9 mouse cellular contexts compared by ENCODE assay signal in genomic region chr2:168555897-168556670, GRCm38 (mm10). TPM values are rescaled to one million over a fixed set of nuclear protein-coding genes. Genes with fewer than 3 reads are reported as not detected.
DNase-seq lines count a peak whose midpoint lies in the region; ATAC-seq and TF ChIP-seq lines count a peak whose summit lies in the region.
"Had no signal": no experiment of that assay in that cellular context is flagged by ENCODE, and none has a peak within 500 bp of the region (broad histone marks: within the 10 kb centered on the region; RNA-seq: fewer than 3 reads in every experiment).

No protein-coding gene starts in this region.

- 0 out of 2 replicates have a peak overlapping the region, but pooled peaks have one; percentile 1 for H3K4me3 ChIP-seq in heart, embryonic 10.5 days
- H3K4me3 ChIP-seq in heart, postnatal 0 days (ENCODE audit: low read depth, low read length) = no peak overlapping the region
- H3K4me3 ChIP-seq: liver, embryonic 13.5 days had no signal

- H3K4me2 ChIP-seq in heart, postnatal 0 days (ENCODE audit: low read depth, low read length) = peak overlapping the region; percentile 40
- H3K4me2 ChIP-seq: liver, embryonic 13.5 days had no signal

- H3K27me3 ChIP-seq in heart, embryonic 10.5 days (ENCODE audit: insufficient read depth, poor library complexity, severe bottlenecking) = peaks cover 90% of the 10 kb centered on the region
- H3K27me3 ChIP-seq in heart, postnatal 0 days (ENCODE audit: control insufficient read depth, insufficient read depth, low read length) = no peaks in the 10 kb centered on the region

- 0 out of 2 replicates have a peak, but pooled peaks cover 2% of the 10 kb centered on the region for H3K36me3 ChIP-seq in heart, embryonic 10.5 days
- no peaks in the 10 kb centered on the region for H3K36me3 ChIP-seq in heart, postnatal 0 days (replicated peaks; ENCODE audit: control insufficient read depth, insufficient read depth, low read length)
- H3K36me3 ChIP-seq: liver, embryonic 13.5 days had no signal

- 0 out of 2 replicates have a peak overlapping the region, but pooled peaks have one; percentile 21 for H3K9ac ChIP-seq in heart, postnatal 0 days (replicated peaks; ENCODE audit: low read depth, low read length)
- H3K9ac ChIP-seq: liver, embryonic 13.5 days had no signal

- ATAC-seq in CD4-positive, CD25-positive, alpha-beta regulatory T cell, adult 4 months = peak; percentile 62
- peak; percentile 26; the same call in 1 of the 2 replicates for ATAC-seq in heart, postnatal 0 days (ENCODE audit: insufficient read depth, low read depth)
- peak; percentile 72 for ATAC-seq in megakaryocyte, adult 5-6 weeks (ENCODE audit: poor library complexity, severe bottlenecking)

- peak overlapping the region; percentile 52; the same call in 1 of the 2 replicates for H3K27ac ChIP-seq in heart, embryonic 10.5 days
- H3K27ac ChIP-seq in heart, postnatal 0 days (ENCODE audit: low read depth) = no peak overlapping the region
- H3K27ac ChIP-seq: liver, embryonic 13.5 days had no signal

- TF ChIP-seq CTCF in heart, postnatal 0 days (IDR thresholded peaks at IDR 0.05; ENCODE audit: low read depth) = no peak

- TF ChIP-seq EP300 in heart, postnatal 0 days (IDR thresholded peaks at IDR 0.05; ENCODE audit: low read depth) = no peak

- H3K4me1 ChIP-seq in heart, embryonic 10.5 days = peaks cover 66% of the 10 kb centered on the region
- H3K4me1 ChIP-seq in heart, postnatal 0 days (ENCODE audit: control insufficient read depth, insufficient read depth) = peaks cover 36% of the 10 kb centered on the region

- DNase-seq in heart, embryonic 10.5 days (ENCODE audit: low spot score) = no peak
- no peak for DNase-seq in heart, adult 8-10 months (ENCODE audit: low spot score)
- DNase-seq in heart, postnatal 0 days (ENCODE audit: low spot score) = no peak
- DNase-seq in Muller cell, postnatal 12 days (ENCODE audit: inconsistent ontology term) = no peak
- DNase-seq in urinary bladder, adult 2 months (ENCODE audit: low spot score) = no peak
- no peak for DNase-seq in testis, postnatal 10 days (ENCODE audit: low spot score)
- DNase-seq: liver, embryonic 13.5 days had no signal

- H3K9me3 ChIP-seq in heart, embryonic 10.5 days = no peaks in the 10 kb centered on the region
- H3K9me3 ChIP-seq in heart, postnatal 0 days (replicated peaks; ENCODE audit: control insufficient read depth, low read length) = no peaks in the 10 kb centered on the region
- H3K9me3 ChIP-seq: liver, embryonic 13.5 days had no signal

- WGBS in heart, embryonic 10.5 days = 44% methylated on average over 23 of the region's 23 CpGs
- WGBS in heart, postnatal 0 days = 47% methylated on average over 23 of the region's 23 CpGs

RNA-seq across cellular contexts. Expression of gene Nfatc2, which starts 45.4 kb away (rescaled TPM):
- polyA plus RNA-seq in heart, embryonic 10.5 days (2016; fragmentation: Nextera tagmentation; extraction: Ambion mirVana) = 2.0 and 4.6 TPM in 2 replicates
- total RNA-seq in heart, adult 8-10 months (2022) = 10 to 100 TPM in 3 of 4 experiments, 1 to 10 TPM in 1; 9.8 to 19.2 (median 16.3) TPM
- polyA plus RNA-seq in CD4-positive, CD25-positive, alpha-beta regulatory T cell, adult 4 months (2017; shearing (Covaris generic)) = 10 to 100 TPM; 20.9 to 22.6 TPM
- 7.4 and 10.1 TPM in 2 replicates for total RNA-seq in heart, postnatal 0 days (2014; rRNA removed; ENCODE audit: low replicate concordance)
- polyA plus RNA-seq in heart, postnatal 0 days (2015; fragmentation: Nextera tagmentation; extraction: Ambion mirVana) = 7.3 and 8.2 TPM in 2 replicates
- 12.9 and 14.1 TPM in 2 replicates for total RNA-seq in megakaryocyte, adult 5-6 weeks (2015)
- total RNA-seq in megakaryocyte, adult 5-6 weeks (2017) = 3.2 and 6.4 TPM in 2 replicates
- 2.4 and 4.9 TPM in 2 replicates for polyA plus RNA-seq in urinary bladder, adult 2 months (2012; rRNA removed)
